Mouse (Mus musculus) frontal cortex, postnatal 25 days (tissue): Measurements from ENCODE around the gene Ddx17.

Source experiments
- DNase-seq, 2 experiments: peaks; one replicate each; pipeline ENCODE4 v3.0.0; 2022; ENCODE audit warnings: low spot score in 2 of 2

Gene Ddx17

DNA sequence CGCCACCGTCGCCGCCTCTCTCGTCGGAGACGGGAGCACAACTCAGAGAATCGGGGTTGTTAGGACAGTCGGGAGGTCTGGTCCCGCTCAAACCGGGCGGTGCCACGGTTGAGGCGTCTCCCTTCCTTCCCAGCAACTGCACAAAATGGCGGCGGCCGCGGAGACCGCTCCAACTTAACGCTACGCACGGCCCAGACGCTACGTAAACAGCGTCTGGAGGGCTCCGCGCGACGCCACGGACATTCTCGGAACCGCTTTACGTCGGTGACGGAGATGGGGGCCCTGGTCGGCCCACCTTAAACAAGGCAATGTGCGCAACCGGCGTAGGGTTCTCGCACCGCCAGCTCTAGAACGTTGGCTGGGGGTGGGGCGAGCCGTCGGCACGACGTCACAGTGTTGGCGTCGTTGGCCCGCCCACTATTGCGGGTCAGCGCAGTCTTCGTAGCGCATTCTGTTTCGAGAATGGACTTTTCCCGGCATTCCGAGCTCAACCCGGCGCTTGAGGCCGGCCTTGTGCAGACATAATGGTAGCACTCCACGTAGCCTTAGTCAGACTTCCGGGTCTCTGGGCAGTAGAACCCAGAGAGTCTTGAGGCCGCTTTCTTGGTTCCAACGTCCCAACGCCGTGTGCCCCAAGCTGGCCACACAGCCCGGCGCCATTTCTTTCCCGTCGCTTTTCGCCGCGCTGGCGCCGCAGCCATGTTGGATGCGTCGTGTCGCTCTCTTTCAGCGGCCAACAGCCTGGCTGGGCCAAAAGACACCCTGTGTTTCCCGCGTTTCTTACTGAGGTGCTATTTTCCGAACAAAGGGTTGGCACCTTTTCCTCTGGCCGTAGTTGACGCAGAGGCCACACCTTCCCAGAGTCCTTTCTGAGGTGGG, at the start of gene Ddx17:
Gene Ddx17, minus strand, starts transcription at position 332 of the 879 bp plus-strand sequence.
- peak; percentile 99 for DNase-seq

DNA sequence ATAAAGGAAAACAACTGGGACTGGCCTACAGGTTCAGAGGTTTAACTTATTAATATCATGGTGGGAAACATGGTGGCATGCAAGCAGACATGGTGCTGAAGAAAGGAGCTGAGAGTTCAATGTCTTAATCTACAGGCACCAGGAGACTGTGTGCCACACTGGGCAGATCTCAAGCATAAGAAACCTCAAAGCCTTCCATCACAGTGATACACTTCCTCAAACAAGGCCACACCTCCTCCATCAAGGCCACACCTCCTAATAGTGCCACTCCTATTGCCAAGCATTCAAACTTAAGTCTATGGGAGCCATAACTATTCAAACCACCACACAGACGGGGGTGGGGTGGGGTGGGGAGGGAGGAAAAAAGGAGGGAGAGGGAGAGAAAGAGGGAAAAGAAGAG, 35.0 kb upstream of the Ddx17 start:
- DNase-seq, result no peak

DNA sequence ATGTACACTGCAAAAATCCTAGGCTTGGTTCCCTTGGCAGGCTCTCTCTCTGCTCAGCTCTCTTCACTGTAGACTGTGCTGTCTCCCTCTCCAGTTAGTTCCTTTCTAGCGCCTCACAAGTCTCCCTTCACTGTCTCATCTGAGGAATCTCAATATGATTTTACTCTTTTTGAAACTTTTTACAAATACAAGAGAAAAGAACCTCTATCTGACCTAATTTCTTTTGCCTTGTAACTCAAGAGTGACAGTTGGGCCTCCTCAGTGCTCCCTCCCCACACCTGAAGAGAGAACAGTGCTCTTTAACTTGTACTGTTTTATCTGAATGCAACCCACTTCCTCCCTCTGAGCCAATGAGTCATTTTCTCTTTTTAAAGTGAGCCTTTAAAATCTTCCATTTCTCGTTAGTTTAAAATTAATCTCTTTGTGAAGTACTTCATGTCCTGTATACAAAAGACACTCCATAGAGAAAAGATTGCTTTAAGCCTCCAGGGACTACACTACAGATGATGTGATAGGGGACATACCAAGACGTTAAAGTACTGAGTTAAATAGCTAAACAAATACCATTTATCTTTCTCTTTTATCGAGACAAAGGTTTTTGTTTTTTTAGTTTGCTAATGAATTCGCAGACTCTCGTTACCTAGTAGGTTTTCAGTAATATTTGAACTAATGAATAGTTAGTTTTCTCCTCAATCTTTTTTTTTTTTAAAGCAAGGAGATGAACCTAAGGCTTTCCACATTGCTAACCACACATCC, 31.3 kb upstream of the Ddx17 start:
- DNase-seq, result no peak

DNA sequence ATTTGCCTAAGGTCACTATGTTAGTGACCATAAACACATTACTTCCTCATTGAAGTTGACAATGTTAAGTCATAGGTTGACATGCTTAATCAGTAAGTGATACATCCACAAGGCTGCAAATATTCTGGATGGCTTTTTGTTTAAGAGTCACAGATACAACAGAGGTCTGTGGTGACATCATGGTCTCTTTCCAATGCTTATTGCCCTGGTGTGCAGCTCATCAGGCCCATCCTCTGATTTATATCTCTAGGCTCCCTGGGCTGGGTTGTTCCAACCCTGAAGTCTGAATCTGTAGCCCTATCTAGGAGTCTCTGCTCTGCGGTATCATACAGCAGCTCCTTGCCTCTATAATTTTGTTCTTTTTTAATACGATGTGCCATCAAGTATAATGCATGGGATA, 30.4 kb upstream of the Ddx17 start:
- DNase-seq, result no peak

DNA sequence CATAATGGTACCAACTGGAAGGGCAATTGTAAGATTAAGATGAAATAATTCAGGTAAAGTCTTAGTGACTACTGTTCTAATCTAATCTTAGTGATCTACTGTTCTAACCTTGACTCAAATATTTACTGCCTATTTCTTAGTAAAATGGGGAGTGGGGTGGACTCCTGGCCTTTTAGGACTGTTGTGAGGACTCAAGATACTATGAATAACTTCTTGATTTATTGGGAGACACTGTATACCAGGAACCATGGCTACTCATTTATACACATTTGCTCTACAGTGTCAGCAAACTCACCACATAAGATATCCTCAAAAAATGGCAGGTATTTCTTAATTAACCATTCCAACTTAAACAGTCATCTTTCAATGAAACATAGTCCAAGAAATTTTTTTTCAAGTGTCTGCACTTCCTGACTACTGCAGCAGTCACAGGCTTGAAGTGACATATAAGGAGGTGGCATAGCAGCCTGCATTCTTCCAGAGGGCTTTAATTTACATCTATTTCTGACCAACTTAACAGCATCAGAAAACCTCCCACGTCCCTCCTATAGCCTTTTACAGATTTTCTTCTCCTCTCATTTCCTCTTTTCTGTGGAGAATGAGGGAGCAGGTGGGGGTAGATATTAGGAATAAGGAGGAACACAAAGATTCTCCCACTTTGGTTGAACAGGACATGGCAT, 29.1 kb upstream of the Ddx17 start:
- no peak for DNase-seq

DNA sequence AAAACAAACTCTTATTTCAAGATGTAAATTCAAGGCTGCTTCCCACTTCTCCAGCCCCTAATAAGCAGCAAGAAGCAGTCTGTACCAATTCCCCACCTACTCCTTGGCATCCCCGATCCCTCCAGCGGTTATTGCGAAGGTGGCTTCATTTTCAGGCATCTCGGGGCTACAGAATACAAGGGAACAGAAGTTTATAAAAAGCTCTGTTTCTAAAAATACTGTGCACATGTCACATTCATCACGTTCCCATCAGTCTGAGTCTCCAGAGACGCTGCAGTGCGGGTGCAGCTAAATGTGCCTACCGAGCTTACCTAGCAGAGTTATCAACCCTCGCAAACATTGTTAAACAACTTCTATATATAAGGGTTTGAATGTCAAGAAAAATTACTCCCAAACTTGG, 15.9 kb upstream of the Ddx17 start:
- peak; percentile 16 to 28 for DNase-seq

DNA sequence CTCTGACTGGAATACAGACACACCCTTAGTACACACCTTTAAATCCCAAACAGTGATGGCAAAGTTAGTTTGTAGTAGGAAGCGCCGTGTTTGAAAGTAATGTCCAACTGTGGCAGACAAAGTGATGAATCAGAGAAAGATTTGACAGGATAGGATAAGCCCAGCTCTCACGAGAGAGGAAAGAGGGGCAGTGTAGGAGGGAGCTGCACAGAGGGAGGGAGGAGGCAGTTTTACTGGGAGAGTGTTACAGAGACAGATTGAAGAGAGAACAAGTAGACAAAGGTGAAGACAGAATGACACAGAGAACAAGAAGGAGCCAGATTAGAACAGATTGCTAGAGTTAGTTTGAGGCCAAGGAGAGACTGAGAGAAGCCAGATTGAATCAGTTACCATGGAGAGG, 13.1 kb upstream of the Ddx17 start:
- no peak for DNase-seq

DNA sequence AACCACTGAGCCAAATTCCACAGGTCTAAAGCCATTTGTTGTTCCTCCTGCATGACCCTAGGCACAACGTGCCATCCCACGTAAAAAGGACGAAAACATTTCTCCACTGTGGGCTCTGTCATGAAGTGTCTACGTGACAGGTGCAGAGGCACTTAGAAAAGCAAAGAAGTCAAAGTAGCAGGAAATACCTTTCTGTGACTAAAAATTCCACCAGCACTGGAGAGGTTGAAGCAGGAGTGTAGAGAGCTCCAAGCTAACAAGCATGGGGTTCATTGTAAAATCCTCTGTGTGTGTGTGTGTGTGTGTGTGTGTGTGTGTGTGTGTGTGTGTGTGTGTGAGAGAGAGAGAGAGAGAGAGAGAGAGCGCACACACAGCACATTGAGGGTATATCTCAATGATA, 6.0 kb upstream of the Ddx17 start:
- no peak for DNase-seq

DNA sequence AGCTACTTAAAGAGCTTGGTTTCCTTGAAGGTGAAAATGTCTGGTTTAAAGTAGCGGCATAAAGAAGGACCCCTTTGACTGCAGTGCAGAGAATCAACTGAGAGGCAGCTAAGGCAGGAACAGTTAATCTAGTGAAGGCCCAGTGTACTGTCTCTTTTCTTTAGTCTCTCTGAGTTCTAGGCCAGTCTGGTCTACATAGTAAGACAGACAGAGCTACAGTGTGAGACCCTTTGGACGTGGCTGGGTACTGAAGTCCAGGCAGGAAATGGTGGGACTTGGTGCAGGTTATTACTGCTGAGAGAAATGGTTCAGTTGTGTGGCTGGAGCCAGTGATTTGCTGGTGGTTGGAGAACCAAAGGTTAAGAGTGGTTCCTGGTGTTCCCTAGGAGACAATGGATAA, 1.7 kb upstream of the Ddx17 start:
- no peak for DNase-seq

DNA sequence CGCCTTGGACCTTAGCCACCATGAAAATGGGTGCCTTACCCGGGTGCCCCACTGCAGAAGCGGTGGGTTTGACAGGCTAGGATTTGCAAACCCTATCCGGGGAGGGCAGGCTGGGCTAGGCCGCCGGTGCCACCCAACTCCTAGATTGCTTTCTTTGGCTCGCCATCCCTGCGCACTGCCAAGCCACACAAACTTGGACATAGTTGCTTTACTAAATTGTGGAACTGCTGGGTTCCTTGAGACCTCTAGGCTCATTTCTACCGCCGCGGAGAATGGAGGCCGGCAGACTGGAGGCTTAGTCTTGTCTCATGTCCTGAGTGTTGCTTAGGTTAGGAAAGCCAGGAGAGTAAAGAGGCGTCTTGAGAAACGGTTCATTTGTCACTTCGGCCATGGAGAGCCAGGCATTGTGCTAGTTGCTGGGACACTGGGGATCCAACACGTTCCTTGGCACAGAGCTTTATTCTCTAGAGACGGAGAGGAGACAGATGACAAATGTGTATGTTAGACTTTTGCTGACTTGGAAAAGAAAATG, 814 bp upstream of the Ddx17 start:
- no peak for DNase-seq

DNA sequence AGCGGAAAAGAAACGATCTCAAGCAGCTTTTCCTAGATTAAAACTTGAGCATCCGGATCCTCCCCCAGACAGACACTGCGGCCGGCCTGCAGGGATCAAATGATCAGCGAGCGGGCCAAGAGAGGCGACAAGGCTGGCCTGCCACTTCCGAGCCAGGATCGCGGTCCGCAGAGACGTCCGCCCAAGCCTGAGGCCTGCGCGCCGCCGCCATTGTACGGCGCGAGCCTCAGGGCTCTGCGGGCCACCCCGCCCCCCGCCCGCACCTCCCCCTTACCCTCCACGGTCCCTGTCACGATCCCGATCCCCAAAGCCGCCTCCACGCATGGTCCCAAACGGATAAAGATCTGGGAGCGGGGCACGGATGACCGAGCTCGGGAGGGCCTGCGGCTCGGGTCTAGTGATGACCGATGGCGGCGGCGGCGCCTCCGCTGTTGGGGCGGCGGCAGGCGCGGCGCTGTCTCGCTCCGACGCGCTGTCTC, 581 bp downstream of the Ddx17 start:
- DNase-seq, result no peak

DNA sequence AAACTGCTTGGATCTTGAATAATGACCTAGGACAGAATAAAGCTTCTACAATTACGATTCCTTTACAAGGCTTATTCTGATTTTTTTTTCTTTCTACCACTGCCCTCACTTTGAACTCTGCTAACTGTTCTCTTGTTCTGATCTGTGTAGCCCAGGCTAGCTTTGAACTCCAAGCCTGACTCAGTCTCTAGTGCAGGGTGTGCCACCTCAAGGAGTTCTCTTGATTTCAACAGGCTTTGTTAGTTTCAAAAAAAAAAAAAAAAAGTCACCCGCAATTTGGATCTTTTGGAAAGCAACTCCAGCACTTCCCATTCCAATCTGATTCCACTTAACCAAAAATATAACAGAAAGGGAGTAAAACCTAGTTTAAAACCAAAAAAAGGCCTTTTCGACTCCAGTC, 1.0 kb downstream of the Ddx17 start:
- DNase-seq, result no peak

DNA sequence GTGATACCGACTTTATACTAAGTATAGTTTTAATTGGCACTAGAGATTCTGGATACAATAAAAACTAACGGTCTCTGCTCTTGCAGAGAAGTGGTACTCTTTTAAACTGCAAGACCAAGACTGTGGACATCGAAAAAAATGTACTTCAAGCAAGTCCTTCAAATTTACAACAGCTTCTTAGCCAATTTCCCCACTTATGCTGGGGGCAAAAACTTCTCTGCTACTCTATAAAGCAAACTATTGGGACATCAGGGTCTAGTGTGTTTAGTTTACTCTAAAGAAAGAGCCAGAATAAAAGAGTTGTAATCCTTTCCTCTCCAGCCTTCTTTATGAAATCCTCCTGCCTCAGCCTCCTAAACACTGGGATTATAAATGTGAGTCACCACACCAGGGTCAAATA, 2.6 kb downstream of the Ddx17 start:
- DNase-seq, result no peak

DNA sequence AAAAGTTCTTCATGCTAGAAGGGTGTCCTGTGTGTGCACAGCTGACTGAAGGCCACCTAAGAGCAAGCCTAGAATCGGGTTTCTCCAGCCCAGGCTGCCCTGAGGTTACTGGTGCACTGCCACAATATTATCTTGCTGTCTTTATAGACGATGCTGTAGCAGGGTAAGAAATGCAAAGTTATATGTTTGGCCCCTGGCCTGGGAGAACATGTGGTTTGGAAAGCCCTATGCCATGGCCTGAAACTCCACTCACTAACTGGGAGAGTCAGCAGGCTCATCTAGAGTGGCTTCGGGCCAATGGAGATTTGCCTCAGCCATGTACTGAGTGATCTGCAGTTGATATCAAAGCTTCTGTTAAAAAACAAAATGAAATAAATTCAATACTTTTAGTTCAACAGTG, 12.7 kb downstream of the Ddx17 start:
- no peak for DNase-seq

DNA sequence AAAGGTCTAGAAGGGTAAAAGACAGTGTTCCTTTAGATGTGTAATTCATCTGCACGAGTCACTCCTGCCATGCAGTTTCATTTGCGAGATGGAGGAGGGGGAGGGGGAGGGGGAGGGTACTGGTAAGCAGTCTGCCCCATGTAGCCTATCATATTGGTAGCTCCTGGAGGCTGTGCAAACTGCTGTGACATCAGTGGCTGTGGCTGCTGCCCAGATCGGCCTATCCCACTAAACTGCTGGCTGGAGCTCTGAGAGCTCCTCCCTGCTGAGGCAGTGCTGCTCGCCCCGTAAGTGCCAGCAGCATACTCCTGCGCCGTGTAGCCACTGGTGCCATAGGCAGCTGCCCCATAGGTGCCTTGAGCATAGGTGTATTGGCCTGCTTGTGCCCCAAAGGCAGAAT, 16.6 kb downstream of the Ddx17 start:
- DNase-seq, result no peak

DNA sequence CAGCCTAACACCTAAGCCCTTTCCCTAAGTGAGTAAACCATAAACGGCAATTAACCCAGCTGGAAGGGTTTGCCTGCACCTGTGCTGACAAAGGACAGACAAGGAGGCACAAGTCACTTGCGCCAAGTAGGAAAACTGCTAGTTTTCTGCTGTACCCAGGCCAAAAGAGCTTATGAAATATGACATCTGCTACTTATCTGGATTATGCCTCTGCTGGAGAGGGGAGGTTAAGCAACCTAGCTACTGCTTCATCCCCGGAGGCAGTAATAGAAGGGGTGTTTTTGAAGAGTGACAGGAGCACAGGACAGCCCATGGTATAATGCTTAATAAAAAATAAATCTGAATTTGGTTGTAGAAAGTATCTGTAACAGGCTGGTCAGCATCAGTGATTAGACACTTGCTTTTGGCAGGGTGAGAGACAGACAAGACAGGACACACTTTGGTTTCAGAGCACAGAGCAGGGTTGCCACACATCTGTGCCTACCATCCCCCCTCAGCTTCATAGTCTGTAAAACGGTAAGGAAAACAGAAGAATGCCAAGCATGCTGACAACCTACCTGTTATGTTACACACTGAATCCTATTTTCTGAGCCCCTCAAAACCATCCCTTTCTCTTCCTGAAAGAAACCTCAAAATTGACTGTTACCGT, 18.4 kb downstream of the Ddx17 start:
- DNase-seq, result no peak

DNA sequence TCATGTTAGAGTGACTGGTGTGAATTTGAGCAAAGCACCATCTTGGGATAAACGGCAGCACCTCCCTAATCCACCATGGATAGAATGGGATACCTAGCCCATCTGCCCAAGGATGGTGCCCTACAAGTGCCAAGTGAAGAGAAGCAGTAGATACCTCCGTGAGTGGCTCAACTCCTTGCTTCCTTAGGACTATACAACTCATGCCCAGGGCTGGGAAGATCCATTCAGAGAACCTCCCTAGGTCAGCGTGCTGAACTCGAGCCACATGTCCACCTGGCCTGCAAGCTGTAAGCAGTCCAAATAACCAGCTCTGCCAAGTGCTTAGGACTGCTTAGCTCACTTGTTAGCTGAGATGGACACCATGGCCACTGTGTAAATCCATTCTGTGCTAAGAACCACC, 19.3 kb downstream of the Ddx17 start:
- no peak for DNase-seq

DNA sequence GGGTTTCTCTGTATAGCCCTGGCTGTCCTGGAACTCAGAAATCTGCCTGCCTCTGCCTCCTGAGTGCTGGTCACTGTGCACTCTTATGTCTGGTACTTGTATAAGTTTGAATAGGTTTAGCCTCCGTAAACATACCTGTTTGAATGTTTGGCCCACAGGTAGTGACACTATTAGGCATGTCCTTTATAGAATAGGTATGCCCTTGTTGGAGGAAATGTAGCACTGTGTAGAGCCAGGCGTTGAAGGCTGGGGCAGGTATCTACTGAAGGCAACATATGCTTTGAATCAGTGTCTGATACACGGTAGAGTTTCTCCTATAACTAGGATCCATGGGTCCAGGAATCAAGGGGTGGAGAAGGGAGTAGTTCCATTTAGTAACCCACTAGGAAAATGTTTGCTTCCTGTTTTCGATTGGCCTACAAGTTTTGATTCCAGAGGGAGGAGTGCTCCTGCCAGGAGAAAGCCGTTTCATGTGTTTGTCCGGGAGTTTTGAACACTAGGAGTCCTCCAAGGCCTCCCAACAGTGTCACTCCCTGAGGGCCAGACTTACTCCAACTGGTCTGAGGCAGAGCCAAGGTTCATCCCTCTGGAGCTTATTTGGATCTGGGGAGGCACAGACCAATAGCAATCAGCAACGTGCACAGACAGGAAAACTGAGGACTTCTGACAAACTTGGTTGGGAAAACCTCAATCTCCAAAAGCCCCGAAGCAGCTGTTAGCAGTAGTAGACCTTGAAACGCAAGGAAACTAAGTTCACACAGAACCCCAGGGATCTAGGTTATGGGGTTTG, 20.4 kb downstream of the Ddx17 start:
- no peak for DNase-seq

DNA sequence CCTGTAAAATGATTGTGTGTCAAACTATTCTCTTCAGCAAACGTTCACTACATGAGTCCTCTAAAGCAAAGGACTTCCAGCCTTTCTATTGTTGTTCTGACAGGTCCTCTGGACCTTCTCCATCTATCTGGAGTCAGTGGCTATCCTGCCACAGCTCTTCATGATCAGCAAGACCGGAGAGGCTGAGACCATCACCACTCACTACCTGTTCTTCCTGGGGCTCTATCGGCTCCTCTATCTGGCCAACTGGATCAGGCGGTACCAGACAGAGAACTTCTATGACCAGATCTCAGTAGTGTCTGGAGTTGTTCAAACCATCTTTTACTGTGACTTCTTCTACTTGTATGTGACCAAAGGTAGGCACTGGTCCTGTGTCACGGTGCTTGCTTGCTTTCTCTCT, 21.0 kb downstream of the Ddx17 start:
- DNase-seq, result no peak

DNA sequence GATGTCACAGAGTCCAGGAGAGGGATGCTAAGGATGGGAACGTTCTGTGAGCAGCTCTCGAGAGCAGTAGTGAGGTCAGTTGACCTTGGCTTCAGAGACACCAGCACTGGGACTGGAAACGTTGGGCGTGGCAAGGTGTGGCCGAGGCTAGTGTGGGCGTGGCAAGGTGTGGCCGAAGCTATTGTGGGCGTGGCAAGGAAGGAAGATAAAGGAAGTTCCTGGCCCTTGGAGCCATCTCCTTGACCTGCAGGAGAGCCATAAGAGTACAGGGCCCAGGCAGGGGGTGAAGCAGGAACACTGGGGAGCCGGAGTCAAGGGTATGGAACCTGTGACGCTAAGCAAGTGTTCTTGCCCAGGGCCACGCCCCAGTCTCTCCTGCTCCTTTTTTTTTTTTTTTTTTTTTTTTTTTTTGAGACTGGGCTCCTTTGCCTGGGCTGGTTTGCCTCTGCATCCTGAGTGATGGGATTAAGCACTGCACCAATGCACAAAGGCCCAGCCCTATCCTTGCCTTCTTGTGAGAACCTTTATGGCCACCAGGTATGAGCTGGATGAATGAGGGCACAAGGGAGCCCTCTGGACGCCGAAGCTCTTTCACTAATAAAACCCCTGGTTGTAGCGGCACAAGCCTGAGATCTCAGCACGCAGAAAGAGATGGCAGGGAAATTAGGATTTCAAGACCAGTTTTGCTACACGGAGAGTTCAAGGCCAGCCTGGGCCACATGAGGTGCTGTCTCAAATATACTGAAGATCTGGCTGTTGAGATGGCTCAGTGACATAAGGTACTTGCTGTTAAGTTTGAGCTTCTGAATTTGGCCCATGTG, 26.9 kb downstream of the Ddx17 start:
- no peak for DNase-seq
